Mouse (Mus musculus) forebrain, embryonic 13.5 days (tissue): ENCODE data around the gene H2-Ob. TPM values are rescaled to one million over a fixed set of nuclear protein-coding genes. Genes with fewer than 3 reads are reported as not detected.

ENCODE experiments used
- ATAC-seq: fragments of 200-750 bp; cut with Nextera tagmentation; 2 replicates; pipeline ENCODE4 v1.8.0; 2017
- H3K27ac ChIP-seq: fragments of 300-500 bp; sonication (generic); 2 replicates; pipeline ENCODE4 v1.5.1; 2015; ENCODE audit warnings: inconsistent platforms, mild to moderate bottlenecking, moderate library complexity
- H3K27me3 ChIP-seq: fragments of 300-500 bp; sonication (generic); 2 replicates; pipeline ENCODE4 v1.6.1; 2015; ENCODE audit warnings: mild to moderate bottlenecking, inconsistent platforms
- H3K36me3 ChIP-seq: fragments of 300-500 bp; sonication (generic); 2 replicates; pipeline ENCODE4 v1.6.1; 2015; ENCODE audit warnings: mild to moderate bottlenecking, inconsistent platforms; ENCODE audit not compliant: poor library complexity, severe bottlenecking
- H3K4me1 ChIP-seq: fragments of 300-500 bp; sonication (generic); 2 replicates; pipeline ENCODE4 v1.6.1; 2015; ENCODE audit warnings: inconsistent platforms
- H3K4me2 ChIP-seq: fragments of 300-500 bp; sonication (generic); 2 replicates; pipeline ENCODE4 v1.6.1; 2015; ENCODE audit warnings: inconsistent platforms, mild to moderate bottlenecking, moderate library complexity
- H3K4me3 ChIP-seq: fragments of 300-500 bp; sonication (generic); 2 replicates; pipeline ENCODE4 v1.5.1; 2015; ENCODE audit warnings: mild to moderate bottlenecking, inconsistent platforms
- H3K9ac ChIP-seq: fragments of 300-500 bp; sonication (generic); 2 replicates; pipeline ENCODE4 v1.6.1; 2015; ENCODE audit warnings: mild to moderate bottlenecking, inconsistent platforms
- H3K9me3 ChIP-seq: fragments of 300-500 bp; sonication (generic); replicated peaks from 2 replicates; pipeline ENCODE4 v1.6.1; 2016; ENCODE audit warnings: inconsistent platforms
- WGBS: fragments of 180-500 bp; shearing (Covaris S2); methylation state at CpG from one replicate; pipeline ENCODE4 v1.1.7; 2015; 5-methylcytosine and 5-hydroxymethylcytosine counted together
- polyA plus RNA-seq: library from polyadenylated mRNA; unstranded; fragments of >200 nt; fragmentation: Nextera tagmentation; extraction: Ambion mirVana; gene quantifications from 2 replicates; pipeline ENCODE4 v1.2.1, GENCODE M21; 2015

The H2-Ob gene
- polyA plus RNA-seq, 1 experiment from 2014 or later = not detected

GRCm38 (mm10) chr17:34200772-34201505 is 37.8 kb upstream of the H2-Ob start:
- H3K9me3 ChIP-seq = no peaks in the 10 kb centered on the region
- no peak overlapping the region for H3K4me3 ChIP-seq
- H3K27ac ChIP-seq = no peak overlapping the region
- H3K36me3 ChIP-seq = no peaks in the 10 kb centered on the region
- WGBS = 86% methylated on average over 16 of the region's 16 CpGs
- H3K27me3 ChIP-seq = peaks cover 85% of the 10 kb centered on the region
- no peak for ATAC-seq
- H3K4me2 ChIP-seq = no peak overlapping the region
- H3K4me1 ChIP-seq = peaks cover 28% of the 10 kb centered on the region
- H3K9ac ChIP-seq = no peak overlapping the region

DNA sequence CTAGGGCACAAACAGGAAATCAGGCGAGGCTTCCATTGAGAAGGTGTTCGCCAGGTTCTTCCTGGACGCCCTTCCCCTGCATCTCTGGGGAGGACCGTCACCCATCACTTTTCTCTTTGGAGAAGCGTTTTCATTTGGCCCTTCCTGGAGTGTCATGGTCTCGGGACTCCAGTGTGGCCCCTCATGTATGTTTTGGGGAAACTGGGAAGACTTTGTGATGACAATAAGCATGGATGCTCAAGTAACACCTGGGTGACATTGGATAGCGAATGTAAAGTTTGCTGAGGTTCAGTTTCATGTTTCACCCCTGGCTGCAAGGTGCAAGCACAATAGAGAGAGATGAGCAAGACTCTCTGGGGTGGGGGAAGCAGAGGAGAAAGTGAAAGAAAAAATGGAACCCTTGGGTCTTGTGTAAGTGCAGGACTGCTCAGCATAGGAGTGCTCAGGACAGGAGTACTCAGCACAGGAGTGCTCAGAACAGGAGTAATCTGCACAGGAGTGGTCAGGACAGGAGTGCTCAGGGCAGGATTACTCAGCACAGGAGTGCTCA is 37.1 kb upstream of the H2-Ob start:
- WGBS = 77% methylated on average over 7 of the region's 7 CpGs
- no peak overlapping the region for H3K27ac ChIP-seq
- H3K4me2 ChIP-seq = no peak overlapping the region
- H3K4me3 ChIP-seq = no peak overlapping the region
- peaks cover 26% of the 10 kb centered on the region for H3K4me1 ChIP-seq
- H3K9ac ChIP-seq = no peak overlapping the region
- no peaks in the 10 kb centered on the region for H3K9me3 ChIP-seq
- peaks cover 85% of the 10 kb centered on the region for H3K27me3 ChIP-seq
- ATAC-seq = no peak
- H3K36me3 ChIP-seq = no peaks in the 10 kb centered on the region

DNA sequence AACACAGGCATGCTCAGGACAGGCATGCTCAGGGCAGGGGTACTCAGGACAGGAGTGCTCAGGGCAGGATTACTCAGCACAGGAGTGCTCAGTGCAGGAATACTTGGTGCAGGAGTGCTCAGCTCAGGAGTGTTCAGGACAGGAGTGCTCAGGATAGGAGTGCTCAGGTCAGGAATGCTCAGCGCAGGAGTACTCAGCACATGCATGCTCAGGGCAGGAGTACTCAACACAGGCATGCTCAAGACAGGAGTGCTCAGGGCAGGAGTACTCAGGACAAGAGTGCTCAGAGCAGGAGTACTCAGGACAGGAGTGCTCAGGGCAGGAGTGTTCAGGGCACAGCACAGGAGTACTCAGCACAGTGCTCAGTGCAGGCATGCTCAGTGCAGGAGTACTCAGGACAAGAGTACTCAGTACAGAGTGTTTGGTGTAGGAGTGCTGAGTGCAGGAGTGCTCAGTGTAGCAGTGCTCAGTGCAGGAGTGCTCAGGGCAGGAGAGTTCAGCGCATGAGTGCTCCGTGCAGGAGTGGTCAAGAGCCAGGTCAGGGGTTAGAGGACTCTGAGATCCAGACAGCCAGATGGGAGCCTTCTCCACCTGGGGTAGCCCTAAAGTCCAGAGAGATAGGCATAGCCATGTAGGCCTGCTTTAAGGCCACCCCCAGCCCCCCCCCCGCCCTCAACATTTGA is 35.8 kb upstream of the H2-Ob start:
- Histone ChIP-seq H3K4me1 (peaks cover 16% of the 10 kb centered on the region), H3K4me2 (no peak overlapping the region), H3K27ac (no peak overlapping the region), H3K4me3 (no peak overlapping the region), H3K9me3 (no peaks in the 10 kb centered on the region), H3K9ac (no peak overlapping the region), H3K27me3 (peaks cover 80% of the 10 kb centered on the region), H3K36me3 (no peaks in the 10 kb centered on the region)
- WGBS = 71% methylated on average over 4 of the region's 4 CpGs
- 0 out of 2 replicates have a peak, but pooled peaks have one; percentile 41 for ATAC-seq

- 55% methylated on average over 5 of the region's 5 CpGs for WGBS
- peaks cover 78% of the 10 kb centered on the region for H3K27me3 ChIP-seq
- peak within 1 kb of the TSS; percentile 72 for H3K9ac ChIP-seq
Observed at GRCm38 (mm10) chr17:34203444-34203843, 35.3 kb upstream of the H2-Ob start, which contains the start of gene Tap2. Tap2 (plus strand) TSS chr17:34203527.

GRCm38 (mm10) chr17:34204303-34205010 is 34.2 kb upstream of the H2-Ob start:
- WGBS = under 1% methylated on average over 44 of the region's 44 CpGs
- Histone ChIP-seq H3K9ac (peak overlapping the region; percentile 72), H3K27me3 (peaks cover 75% of the 10 kb centered on the region), H3K4me3 (peak overlapping the region; percentile 65), H3K9me3 (no peaks in the 10 kb centered on the region), H3K4me2 (peak overlapping the region; percentile 88), H3K36me3 (no peaks in the 10 kb centered on the region), H3K27ac (no peak overlapping the region), H3K4me1 (peaks cover 11% of the 10 kb centered on the region; the same call in 1 of the 2 replicates)
- peak; percentile 41; the same call in 1 of the 2 replicates for ATAC-seq

More at GRCm38 (mm10) chr17:34203444-34203843, 35.3 kb upstream of the H2-Ob start, which contains the start of gene Tap2:
- Histone ChIP-seq H3K4me1 (peaks cover 11% of the 10 kb centered on the region; the same call in 1 of the 2 replicates), H3K9me3 (no peaks in the 10 kb centered on the region), H3K27ac (no peak within 1 kb of the TSS), H3K4me3 (peak within 1 kb of the TSS; percentile 65), H3K36me3 (no peaks in the 10 kb centered on the region), H3K4me2 (peak within 1 kb of the TSS; percentile 88)
- ATAC-seq = no peak

DNA sequence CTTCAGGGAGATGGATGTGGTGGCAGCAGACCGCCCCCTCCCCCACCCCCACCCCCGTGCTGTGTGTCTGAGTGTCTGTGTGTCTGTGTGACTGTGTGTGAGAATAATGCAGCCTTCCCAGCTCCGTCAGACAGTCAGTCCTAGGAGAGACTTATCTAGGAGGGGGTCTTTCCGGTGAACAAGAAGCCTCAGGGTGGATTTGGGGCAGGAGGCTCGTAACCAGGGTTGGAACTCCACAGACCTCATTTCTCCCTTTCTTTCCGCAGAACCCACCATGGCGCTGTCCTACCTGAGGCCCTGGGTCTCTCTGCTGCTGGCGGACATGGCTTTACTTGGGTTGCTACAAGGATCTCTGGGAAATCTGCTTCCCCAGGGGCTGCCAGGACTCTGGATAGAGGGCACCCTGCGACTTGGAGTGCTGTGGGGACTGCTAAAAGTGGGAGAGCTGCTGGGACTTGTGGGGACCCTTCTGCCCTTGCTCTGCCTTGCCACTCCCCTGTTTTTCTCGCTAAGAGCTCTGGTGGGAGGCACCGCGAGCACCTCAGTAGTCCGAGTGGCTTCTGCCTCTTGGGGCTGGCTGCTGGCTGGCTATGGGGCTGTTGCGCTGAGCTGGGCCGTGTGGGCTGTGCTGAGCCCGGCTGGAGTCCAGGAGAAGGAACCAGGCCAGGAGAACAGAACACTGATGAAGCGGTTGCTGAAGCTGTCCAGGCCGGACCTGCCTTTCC is 33.5 kb upstream of the H2-Ob start:
- ATAC-seq = no peak

GRCm38 (mm10) chr17:34205746-34206176 is 32.9 kb upstream of the H2-Ob start:
- Histone ChIP-seq H3K4me3 (0 out of 2 replicates have a peak overlapping the region, but pooled peaks have one; percentile 65), H3K4me2 (no peak overlapping the region), H3K9ac (no peak overlapping the region), H3K4me1 (peaks cover 11% of the 10 kb centered on the region; the same call in 1 of the 2 replicates), H3K9me3 (no peaks in the 10 kb centered on the region; the same call in 1 of the 2 replicates), H3K27me3 (peaks cover 70% of the 10 kb centered on the region), H3K27ac (no peak overlapping the region), H3K36me3 (no peaks in the 10 kb centered on the region)
- WGBS = 14% methylated on average over 9 of the region's 9 CpGs
- ATAC-seq = no peak

More for the DNA sequence above, 33.5 kb upstream of the H2-Ob start:
- Histone ChIP-seq H3K4me3 (peak overlapping the region; percentile 65), H3K27ac (no peak overlapping the region), H3K36me3 (no peaks in the 10 kb centered on the region), H3K9ac (peak overlapping the region; percentile 72), H3K4me2 (peak overlapping the region; percentile 88), H3K4me1 (peaks cover 11% of the 10 kb centered on the region; the same call in 1 of the 2 replicates), H3K9me3 (no peaks in the 10 kb centered on the region; the same call in 1 of the 2 replicates), H3K27me3 (peaks cover 70% of the 10 kb centered on the region)
- 18% methylated on average over 18 of the region's 18 CpGs for WGBS

- Histone ChIP-seq H3K27me3 (peaks cover 74% of the 10 kb centered on the region), H3K4me3 (no peak overlapping the region), H3K9me3 (no peaks in the 10 kb centered on the region; the same call in 1 of the 2 replicates), H3K27ac (no peak overlapping the region), H3K9ac (no peak overlapping the region), H3K36me3 (no peaks in the 10 kb centered on the region), H3K4me1 (peaks cover 11% of the 10 kb centered on the region; the same call in 1 of the 2 replicates), H3K4me2 (no peak overlapping the region)
- no peak for ATAC-seq
- 86% methylated on average over 5 of the region's 5 CpGs for WGBS
Observed at GRCm38 (mm10) chr17:34206731-34207130, 32.0 kb upstream of the H2-Ob start.

DNA sequence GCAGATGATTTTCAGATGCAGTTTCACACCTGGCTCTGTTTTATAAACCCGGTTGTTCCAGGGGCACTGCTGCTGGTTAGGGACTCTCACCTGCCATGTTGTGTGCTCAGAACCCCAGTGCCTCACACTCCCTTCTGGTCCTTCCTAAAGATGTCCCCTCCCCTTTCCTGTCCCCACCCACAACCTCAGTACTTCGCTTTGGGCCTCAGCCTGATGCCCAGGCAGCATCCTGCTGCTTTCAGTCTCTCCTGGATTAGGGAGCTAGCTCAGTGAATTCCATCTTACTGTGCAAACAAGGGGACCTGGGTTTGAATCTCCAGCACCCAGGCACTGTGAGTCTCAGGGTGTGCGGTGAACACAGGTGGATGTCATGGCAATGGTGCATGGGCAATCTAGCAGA is 31.2 kb upstream of the H2-Ob start:
- no peak overlapping the region for H3K27ac ChIP-seq
- H3K27me3 ChIP-seq = peaks cover 80% of the 10 kb centered on the region
- H3K36me3 ChIP-seq = no peaks in the 10 kb centered on the region
- peaks cover 11% of the 10 kb centered on the region; the same call in 1 of the 2 replicates for H3K4me1 ChIP-seq
- WGBS = 64% methylated on average over 3 of the region's 3 CpGs
- no peak overlapping the region for H3K4me2 ChIP-seq
- no peak overlapping the region for H3K4me3 ChIP-seq
- H3K9ac ChIP-seq = no peak overlapping the region
- H3K9me3 ChIP-seq = no peaks in the 10 kb centered on the region; the same call in 1 of the 2 replicates
- ATAC-seq = no peak

- 95% methylated on average over 9 of the region's 9 CpGs for WGBS
Observed at GRCm38 (mm10) chr17:34207866-34208265, 30.8 kb upstream of the H2-Ob start.

GRCm38 (mm10) chr17:34208421-34208820 is 30.3 kb upstream of the H2-Ob start:
- Histone ChIP-seq H3K9me3 (no peaks in the 10 kb centered on the region; the same call in 1 of the 2 replicates), H3K36me3 (no peaks in the 10 kb centered on the region), H3K27me3 (peaks cover 80% of the 10 kb centered on the region), H3K9ac (no peak overlapping the region), H3K4me1 (peaks cover 11% of the 10 kb centered on the region; the same call in 1 of the 2 replicates), H3K4me3 (no peak overlapping the region), H3K27ac (no peak overlapping the region), H3K4me2 (no peak overlapping the region)
- ATAC-seq = no peak
- WGBS = 28% methylated on average over 10 of the region's 10 CpGs

More at GRCm38 (mm10) chr17:34207866-34208265, 30.8 kb upstream of the H2-Ob start:
- no peak for ATAC-seq
- peaks cover 81% of the 10 kb centered on the region for H3K27me3 ChIP-seq
- H3K9me3 ChIP-seq = no peaks in the 10 kb centered on the region; the same call in 1 of the 2 replicates
- no peaks in the 10 kb centered on the region for H3K36me3 ChIP-seq
- no peak overlapping the region for H3K27ac ChIP-seq
- H3K9ac ChIP-seq = no peak overlapping the region
- peaks cover 11% of the 10 kb centered on the region; the same call in 1 of the 2 replicates for H3K4me1 ChIP-seq
- H3K4me2 ChIP-seq = no peak overlapping the region
- H3K4me3 ChIP-seq = no peak overlapping the region
